Mouse (Mus musculus): ENCODE measurements around the gene Vegfa.

DNA sequence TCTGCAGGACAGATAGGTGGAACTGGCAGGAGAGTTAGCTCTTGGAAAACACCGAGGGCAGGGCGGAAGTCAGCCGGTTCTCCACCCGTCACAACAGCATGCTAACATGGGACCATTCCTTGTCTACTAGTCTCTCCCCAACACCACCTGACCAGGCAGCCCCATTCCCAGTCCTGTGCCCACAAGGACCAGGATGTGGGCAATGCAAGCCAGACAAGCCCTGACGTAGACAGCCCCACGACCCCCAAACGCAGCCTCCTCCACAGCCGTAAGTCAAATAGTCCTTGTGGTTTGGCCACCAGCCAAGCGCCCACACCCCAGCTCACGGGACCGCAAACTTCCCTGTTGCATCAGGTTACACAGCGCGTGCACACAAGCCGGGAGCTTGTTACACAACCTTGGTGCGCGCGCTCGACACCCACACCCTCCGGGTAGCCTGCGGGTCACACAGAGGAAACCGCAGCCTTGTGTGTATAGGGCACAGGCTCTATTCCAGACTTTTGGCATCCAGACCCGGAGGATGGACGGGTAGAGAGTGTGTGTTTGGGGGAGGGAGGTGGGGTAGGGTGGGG is 41.6 kb upstream of the Vegfa start:
- TF ChIP-seq CTCF (IDR thresholded peaks at IDR 0.05; ENCODE audit: insufficient read depth, low read depth, low read length), result no peak
- no peak for TF ChIP-seq POLR2A (IDR thresholded peaks at IDR 0.05; ENCODE audit: insufficient read depth, low read depth, low read length)

Data from olfactory bulb, adult 2 months (tissue).